Mouse (Mus musculus) liver (tissue): ENCODE measurements at regions not wholly inside any gene's neighbourhood (a gene's known extent, or its start where the extent isn't known, plus 50 kb on each side); places are given as distances from the start of the nearest gene placed in this dataset.
"Not testable (repeated sequence)": the region's sequence is repeated elsewhere in the genome, so short reads cannot be mapped to it uniquely, and the experiment has no call there.

Source experiments
- DNase-seq: peaks from one replicate; pipeline ENCODE4 v3.0.0-alpha.2; 2020; ENCODE audit warnings: mixed read lengths

DNA sequence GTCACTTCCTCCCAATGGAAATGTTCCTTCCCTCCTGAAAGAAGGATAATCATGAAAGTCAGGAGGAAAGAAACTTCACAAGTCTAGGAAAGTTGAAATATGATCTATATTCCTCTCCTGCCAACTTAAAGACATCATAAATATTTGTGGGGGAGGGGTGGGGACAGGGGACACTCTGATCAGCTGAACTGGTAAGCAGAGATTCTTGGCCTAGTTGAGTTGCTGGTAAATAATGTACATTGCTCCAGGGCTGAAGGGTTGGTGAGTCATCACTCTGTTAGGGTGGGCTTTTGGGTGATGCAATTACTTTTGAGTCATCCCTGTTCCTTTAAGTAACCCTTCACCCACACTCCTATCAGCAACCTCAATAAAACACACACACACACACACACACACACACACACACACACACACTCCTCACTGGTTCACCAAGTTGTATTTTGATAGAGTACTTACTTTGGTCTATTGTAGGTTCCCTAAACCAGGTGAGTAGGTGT is 56.0 kb downstream of the Ccdc71l start:
- DNase-seq: no peak

- DNase-seq: no peak
Measured at GRCm38 (mm10) chr12:32435126-32435525, 56.6 kb downstream of the Ccdc71l start.

GRCm38 (mm10) chr12:32438209-32438608 is 59.7 kb downstream of the Ccdc71l start:
- no peak for DNase-seq

GRCm38 (mm10) chr12:32444770-32445169 is 66.3 kb downstream of the Ccdc71l start:
- no peak for DNase-seq

- no peak for DNase-seq
Measured at GRCm38 (mm10) chr12:32445874-32446273, 67.4 kb downstream of the Ccdc71l start.

DNA sequence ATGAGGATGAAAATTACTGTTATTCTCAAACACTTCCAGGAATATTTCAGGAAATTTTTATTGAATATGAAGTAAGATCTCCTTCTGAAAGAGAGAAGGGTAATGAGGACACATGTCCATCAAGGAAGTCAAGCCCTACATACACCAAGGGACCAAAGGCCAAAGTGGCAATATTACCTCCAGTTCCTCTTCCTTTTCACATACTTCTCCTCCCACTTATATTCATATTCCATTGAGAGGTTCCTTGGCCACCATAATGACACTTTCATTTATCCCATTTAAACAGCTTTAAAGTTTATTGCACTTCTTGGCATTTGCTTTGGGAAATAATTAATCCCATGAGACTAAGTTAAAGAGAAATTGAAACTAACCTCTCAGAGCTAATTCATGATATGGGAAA is 70.9 kb downstream of the Ccdc71l start:
- DNase-seq: no peak

DNA sequence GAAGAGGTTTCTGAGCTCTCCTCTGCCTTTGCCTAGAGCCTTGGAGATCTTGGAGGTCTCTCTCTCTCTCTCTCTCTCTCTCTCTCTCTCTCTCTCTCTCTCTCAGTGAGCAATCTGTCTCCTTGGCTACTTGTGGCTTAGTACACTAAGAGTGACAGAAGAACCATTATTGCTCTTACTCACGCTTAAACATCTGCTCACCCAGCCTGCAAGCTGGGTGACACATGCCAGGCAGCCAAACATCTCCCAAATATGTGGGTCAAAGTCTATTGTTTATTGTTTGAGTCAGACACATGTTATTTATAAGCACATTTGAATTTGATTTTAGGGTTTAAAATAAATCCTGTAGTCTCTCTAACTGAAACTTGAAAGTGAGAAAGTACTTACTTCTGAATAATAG is 72.7 kb downstream of the Ccdc71l start:
- DNase-seq: no peak

- no peak for DNase-seq
Measured at GRCm38 (mm10) chr12:32454794-32455193, 76.3 kb downstream of the Ccdc71l start.

DNA sequence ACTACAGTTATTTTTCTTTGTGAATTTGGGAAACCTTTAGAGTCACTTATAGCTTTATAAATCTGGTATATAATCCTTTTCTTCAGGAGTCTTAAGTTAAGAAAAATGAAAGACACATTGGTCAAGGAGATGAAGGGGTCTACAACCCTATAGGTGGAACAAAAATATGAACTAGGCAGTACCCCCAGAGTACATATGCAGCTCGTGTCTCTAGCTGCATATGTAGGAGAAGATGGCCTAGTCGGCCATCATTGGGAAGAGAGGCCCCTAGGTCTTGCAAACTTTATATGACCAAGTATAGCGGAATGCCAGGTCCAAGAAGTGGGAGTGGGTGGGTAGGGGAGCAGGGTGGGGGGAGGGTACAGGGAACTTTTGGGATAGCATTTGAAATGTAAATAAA is 76.7 kb downstream of the Ccdc71l start:
- not testable (repeated sequence) for DNase-seq

DNA sequence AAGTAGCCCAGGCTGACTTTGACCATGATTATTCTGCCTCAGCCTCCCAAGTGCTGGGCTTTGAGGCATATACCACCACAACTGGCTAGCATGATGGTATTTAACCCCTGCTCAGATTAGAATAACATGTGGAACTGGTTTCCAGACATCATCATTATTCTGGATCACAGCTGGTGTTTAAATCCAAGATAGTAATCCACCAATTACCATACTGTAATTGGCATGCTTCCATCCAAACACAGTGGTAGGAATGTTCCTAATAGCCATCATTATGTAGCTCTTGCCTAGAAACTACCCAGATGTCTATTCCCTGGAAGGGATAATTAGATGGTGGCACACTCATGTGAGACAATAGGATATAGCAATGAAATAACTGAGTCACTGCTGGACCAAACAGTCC is 77.4 kb downstream of the Ccdc71l start:
- no peak for DNase-seq

GRCm38 (mm10) chr12:32456796-32457195 is 78.3 kb downstream of the Ccdc71l start:
- DNase-seq: no peak

DNA sequence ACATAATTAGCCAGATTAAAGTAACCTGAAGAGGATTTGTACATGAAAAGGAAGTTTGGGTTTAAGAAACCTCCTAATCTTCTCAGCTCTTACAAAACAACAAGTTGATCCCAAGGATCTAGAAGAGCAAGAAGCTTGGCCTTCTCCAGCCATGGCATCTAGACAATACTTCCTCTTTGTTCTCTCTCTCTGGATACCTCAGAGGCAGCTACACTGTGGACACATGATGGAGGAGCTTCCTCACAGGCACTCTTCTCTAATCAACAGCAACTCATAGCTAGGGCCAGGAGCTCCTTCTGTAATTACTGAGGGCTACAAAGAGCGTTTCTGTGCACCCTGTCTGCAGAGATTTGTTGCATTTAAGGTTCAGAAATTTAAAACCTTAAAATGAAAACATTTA is 79.9 kb downstream of the Ccdc71l start:
- DNase-seq: no peak

- no peak for DNase-seq
Measured at GRCm38 (mm10) chr12:32460330-32460998, 82.0 kb downstream of the Ccdc71l start.

DNA sequence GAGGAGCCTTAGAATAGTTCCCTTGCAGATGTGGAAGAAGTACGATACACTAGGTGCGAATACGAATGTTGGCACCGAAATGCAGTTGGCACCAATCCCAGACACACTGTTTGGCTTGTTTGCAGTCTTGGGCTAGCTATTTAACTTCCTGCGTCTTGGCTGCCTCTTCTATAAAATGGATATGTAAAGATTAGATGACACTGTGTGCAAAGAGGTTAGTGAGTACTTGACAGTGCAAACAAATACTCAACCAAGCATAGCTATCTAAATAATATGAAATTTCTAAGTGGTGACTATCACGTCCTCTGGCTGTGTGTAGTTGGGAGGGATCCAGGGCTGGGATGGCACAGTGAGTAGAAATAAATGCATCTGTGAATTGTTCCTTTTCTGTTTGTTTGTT is 86.9 kb downstream of the Ccdc71l start:
- no peak for DNase-seq

DNA sequence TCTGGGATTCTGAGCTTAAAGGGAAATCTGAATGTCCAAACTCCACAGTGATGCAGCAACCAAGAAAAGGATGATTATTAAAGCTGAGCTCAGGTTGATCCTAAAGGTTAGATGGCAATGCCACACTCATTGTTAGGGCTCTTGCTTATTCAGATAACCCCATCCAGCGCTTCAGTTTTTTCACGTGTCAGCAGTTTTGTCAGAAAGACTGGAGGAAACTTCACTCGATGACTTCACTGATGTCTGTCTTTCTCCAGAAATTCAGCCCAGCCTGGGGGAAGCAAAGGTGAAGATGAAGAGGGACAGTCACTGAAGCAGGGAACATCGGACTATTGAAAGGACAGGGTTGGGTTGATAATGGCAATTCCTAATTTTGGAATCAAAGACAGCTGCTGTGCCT is 91.4 kb downstream of the Ccdc71l start:
- no peak for DNase-seq

DNA sequence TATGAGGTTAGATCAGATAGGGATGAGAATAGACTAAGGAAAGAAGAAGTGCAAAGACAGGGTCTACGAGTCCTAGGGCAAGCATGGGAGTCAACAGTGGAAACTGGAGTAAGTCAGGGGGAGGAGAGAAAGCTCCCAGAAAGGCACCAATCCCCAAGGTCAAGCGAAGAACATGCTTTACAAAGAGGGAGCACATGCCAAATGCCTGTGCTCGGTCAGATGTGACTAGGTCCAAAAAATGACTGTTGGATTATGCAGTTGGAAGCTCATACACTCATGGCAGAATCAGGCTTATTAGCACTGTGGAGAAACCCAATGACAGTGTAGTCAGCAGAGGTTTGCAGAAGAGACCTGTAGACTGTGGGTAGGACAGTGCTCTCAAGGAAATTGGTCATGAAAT is 100.9 kb downstream of the Ccdc71l start:
- DNase-seq: no peak

- DNase-seq: no peak
Measured at GRCm38 (mm10) chr12:32480268-32480667, 101.8 kb downstream of the Ccdc71l start.

DNA sequence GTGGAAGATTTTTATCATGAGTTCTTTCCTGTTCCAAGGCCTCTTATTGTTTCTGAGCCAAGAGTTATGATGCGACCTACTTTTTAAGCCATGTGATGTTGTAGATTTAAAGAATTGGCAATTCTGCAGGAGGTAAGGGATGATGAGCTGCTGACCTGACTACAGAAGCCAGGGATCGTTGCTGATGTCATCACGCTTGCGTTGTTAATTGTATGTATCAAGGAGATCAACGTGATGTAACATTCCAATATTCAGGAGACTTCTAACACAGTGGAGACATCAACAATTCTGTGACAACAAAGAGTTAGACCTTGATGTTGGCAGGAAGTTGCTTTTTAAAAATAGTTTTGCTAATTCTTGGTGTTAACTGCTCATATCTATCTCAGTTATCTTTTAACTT is 102.5 kb downstream of the Ccdc71l start:
- DNase-seq: no peak

- DNase-seq: no peak
Measured at GRCm38 (mm10) chr12:32482343-32482742, 103.8 kb downstream of the Ccdc71l start.

DNA sequence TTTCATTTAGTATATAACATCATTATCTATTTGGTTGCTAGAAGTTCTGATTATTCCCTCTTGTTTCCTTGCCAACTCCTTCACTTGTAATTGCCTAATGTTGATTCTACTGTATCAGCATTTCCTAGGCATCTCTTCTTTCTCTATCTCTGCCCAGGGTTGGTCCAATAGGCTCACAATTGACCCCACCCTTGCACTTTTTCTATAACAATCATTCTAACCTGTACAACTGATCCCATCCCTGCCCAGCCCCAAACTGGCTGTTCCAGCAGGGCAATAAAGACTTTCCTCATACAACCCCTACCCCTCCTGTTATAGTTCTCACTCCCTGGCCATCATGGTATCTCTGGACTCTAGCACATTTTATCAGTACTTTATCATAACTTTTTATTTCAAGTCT is 104.3 kb downstream of the Ccdc71l start:
- DNase-seq: no peak

GRCm38 (mm10) chr12:32486246-32486645 is 107.7 kb downstream of the Ccdc71l start:
- no peak for DNase-seq

- peak; percentile 12 for DNase-seq
Measured at GRCm38 (mm10) chr12:32486729-32487128, 108.2 kb downstream of the Ccdc71l start.

DNA sequence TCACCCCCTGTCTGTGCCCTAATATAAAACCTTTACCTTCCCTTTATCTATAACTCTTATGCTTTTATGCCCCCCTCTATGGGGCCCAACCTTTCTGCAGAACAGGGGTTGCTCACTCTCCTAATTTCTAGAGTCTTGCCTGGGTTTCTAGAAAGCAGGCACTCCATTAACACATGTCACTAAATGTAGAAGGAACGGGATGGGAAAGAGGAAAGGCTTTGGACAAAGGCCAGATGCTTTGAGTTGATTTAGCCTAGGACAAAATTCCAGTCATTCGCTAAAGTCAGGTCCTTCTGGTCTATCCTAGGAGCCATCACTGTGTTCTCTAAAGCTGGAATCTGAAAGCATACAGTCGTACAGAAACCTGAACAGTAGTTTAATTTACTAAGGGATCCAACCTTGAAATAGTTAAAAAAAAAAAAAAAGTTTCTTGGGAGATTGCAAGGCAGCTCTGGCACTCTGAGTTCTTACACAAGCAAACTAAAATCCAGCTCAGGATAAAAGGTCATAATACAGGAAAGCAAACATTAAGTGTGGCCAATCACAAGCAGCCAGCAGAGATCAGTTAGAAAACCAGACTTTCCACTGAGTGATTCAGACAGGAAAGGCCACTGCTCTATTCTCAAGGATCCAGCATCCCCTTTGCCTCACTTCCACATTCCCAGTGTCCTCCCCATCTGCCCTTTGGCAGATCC is 109.5 kb downstream of the Ccdc71l start:
- DNase-seq: no peak

GRCm38 (mm10) chr12:32488578-32488892 is 110.0 kb downstream of the Ccdc71l start:
- DNase-seq: no peak
